Mouse (Mus musculus): Measurements from ENCODE around the gene Stk40. TPM values are rescaled to one million over a fixed set of nuclear protein-coding genes. Genes with fewer than 3 reads are reported as not detected.

Gene Stk40
- polyA plus RNA-seq, 1 experiment from 2014 or later, result 38.0 TPM

DNA sequence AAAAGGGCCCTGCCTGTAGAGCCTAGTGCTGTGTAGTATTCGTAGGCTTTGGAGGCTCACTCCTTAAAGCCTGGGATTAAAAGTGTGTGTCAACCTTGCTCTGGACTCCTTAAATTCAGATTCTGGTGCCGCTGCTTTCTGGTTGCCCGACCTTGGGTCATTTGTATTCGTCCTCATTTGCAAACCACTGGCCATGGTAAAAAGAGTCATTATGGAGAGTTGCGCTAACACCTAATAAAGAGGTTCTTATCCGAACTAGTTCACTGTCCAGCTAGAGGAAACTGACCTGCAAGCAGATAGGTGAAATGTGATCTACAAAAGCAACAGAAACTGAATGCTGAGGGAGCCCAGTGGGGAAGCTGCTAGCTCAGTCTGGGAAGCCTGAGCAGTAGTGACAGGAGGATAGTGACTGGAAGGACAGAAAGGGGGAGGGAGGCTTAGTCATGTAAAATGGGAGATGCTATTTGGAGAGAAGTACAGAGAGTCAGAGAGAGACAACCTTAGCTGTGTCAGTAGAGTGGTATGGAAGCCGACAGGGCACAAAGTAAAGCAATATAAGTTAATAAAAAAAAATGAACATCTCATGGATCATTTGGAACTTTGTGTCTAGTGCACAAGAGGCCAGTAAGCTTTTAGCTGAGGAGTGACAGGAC, 1.5 kb downstream of the Stk40 start:
- peak overlapping the region; percentile 78; the same call in 1 of the 2 replicates for H3K9ac ChIP-seq
- H3K4me2 ChIP-seq, result peak overlapping the region; percentile 97
- peaks cover 22% of the 10 kb centered on the region for H3K4me1 ChIP-seq (ENCODE audit: insufficient read depth)
- H3K27me3 ChIP-seq (ENCODE audit: insufficient read depth, low read length), result no peaks in the 10 kb centered on the region
- WGBS, result 50% methylated on average over 7 of the region's 7 CpGs
- H3K36me3 ChIP-seq (ENCODE audit: insufficient read depth), result 0 out of 2 replicates have a peak, but pooled peaks cover 7% of the 10 kb centered on the region
- H3K4me3 ChIP-seq (ENCODE audit: low read depth, low read length), result peak overlapping the region; percentile 95
- no peaks in the 10 kb centered on the region for H3K9me3 ChIP-seq (ENCODE audit: low read depth, low read length)
- no peak for TF ChIP-seq CTCF (IDR thresholded peaks at IDR 0.05; ENCODE audit: low read depth)
- no peak overlapping the region for H3K27ac ChIP-seq (ENCODE audit: low read depth)
- no peak for ATAC-seq (ENCODE audit: insufficient read depth)
- DNase-seq, result no peak

DNA sequence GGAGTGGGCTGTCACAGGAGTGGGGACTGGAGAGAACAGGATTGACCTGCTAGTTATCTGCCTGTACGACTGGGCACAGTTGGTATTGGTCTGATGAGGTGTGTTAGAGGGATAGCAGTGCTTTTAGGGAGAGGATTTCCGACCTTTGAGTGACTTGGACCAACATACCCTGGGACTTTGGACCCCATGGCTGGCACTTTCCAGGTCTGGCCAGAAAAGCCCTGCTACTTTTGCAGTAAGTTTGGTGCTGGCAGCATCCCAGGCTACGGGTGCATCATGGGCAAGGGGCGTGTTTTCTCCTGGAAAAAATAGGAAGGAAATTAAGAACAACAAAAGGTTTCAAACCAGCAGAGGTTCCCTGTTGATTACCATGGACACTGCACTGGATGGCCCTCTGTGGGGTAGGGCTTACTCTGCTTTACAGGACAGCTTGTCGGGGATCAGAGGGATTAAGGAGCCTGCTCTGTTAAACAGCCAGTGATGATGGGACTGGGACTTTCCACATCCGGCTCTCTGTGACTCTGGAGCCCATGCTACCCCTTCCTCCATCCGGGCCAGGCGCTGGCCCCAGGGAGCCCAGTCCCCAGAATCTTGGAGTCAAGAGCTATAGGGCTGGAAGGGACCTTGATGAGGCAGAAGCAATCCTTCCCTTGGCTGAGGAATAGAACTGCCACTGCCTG, 4.4 kb downstream of the Stk40 start:
- H3K27me3 ChIP-seq (ENCODE audit: insufficient read depth, low read length), result no peaks in the 10 kb centered on the region
- no peak overlapping the region for H3K9ac ChIP-seq
- 62% methylated on average over 8 of the region's 8 CpGs for WGBS
- TF ChIP-seq CTCF (IDR thresholded peaks at IDR 0.05; ENCODE audit: low read depth), result no peak
- H3K4me2 ChIP-seq, result no peak overlapping the region
- no peak for DNase-seq
- no peak overlapping the region for H3K4me3 ChIP-seq (ENCODE audit: low read depth, low read length)
- H3K9me3 ChIP-seq (ENCODE audit: low read depth, low read length), result no peaks in the 10 kb centered on the region
- H3K36me3 ChIP-seq (ENCODE audit: insufficient read depth), result no peaks in the 10 kb centered on the region
- peaks cover 27% of the 10 kb centered on the region for H3K4me1 ChIP-seq (ENCODE audit: insufficient read depth)
- no peak overlapping the region for H3K27ac ChIP-seq (ENCODE audit: low read depth)
- ATAC-seq (ENCODE audit: insufficient read depth), result no peak

DNA sequence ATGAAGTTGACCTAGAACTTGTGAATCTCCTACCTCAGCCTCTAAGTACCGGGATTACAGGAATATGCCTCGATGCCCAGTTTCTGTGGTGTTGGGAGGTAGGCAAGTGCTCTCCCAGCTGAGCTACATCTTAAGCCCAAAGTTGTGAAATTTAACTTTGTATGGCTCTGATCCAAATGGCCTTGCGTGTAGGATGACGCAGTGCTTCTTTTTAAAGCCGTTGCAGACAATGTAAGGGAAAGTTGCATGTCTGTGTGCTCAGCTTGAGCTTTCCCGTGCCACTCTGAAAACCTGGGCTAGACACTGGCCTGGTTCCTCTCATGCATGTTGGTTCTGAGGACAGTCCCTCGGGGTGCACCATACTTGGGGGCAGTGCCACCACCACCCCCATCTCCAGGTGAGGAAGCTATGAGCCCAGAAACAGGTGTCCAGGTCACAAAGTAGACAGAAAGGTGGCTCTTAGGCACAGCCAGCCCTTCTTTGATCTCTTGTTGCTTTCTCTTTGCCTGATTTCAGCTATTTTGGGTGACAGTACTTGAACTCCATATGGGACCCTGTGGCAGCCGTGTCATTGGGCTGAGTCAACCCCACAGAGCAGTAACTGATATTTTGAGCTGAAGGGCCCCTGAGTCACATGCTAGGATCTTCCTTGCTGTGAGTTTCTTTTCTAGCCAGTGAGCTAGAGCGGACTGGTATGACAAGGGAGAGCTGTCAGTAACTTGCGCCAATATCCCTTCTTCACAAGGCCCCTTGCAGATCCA, 6.0 kb downstream of the Stk40 start:
- peak overlapping the region; percentile 48 for H3K4me2 ChIP-seq
- DNase-seq, result peak; percentile 72
- no peak for TF ChIP-seq CTCF (IDR thresholded peaks at IDR 0.05; ENCODE audit: low read depth)
- WGBS, result 53% methylated on average over 10 of the region's 10 CpGs
- no peak overlapping the region for H3K4me3 ChIP-seq (ENCODE audit: low read depth, low read length)
- peaks cover 27% of the 10 kb centered on the region for H3K4me1 ChIP-seq (ENCODE audit: insufficient read depth)
- 0 out of 2 replicates have a peak overlapping the region, but pooled peaks have one; percentile 18 for H3K9ac ChIP-seq
- no peaks in the 10 kb centered on the region for H3K36me3 ChIP-seq (ENCODE audit: insufficient read depth)
- peak overlapping the region; percentile 95 for H3K27ac ChIP-seq (ENCODE audit: low read depth)
- no peak for ATAC-seq (ENCODE audit: insufficient read depth)
- no peaks in the 10 kb centered on the region for H3K9me3 ChIP-seq (ENCODE audit: low read depth, low read length)
- H3K27me3 ChIP-seq (ENCODE audit: insufficient read depth, low read length), result no peaks in the 10 kb centered on the region

DNA sequence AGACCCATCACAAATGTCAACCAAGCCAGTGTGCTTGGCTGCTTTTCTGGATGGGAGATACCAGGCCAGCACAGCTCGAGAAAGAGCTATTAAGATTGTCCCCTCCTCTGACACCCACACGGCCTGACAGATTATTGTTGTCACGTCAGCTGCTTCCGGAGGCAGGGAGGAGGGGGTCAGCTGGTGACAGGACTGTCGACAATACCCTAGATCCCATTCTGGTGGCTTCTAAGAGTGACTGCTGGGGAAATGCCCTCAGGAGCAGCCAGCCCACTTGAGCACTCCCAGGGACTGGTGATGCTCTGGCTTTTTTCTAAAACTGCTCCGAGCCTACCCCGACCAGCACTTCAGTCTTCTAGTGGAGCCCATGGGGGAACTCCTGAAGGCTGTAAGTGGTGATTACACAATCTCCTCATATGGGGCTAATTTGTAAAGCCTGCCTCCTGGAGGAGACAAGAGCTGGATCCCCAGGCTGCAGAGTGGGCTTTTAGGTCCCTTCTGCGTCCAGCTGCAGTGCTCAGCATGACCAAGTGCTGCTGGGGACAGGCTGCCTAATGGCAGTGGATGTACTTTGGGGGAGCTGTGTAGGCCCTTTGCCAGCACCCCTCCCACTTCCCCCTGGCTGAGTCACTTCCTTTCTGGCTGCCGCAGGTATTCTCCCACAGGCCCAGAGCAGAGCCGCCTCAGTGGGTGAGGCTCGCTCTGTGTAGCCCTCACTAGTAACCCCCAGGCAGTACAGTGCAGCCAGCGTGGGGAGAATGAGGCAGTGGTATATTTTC, 6.8 kb downstream of the Stk40 start:
- peak; percentile 81 for ATAC-seq (ENCODE audit: insufficient read depth)
- Histone ChIP-seq H3K36me3 (ENCODE audit: insufficient read depth) (no peaks in the 10 kb centered on the region), H3K9ac (peak overlapping the region; percentile 32), H3K27ac (ENCODE audit: low read depth) (peak overlapping the region; percentile 95), H3K4me1 (ENCODE audit: insufficient read depth) (peaks cover 27% of the 10 kb centered on the region), H3K4me3 (ENCODE audit: low read depth, low read length) (peak overlapping the region; percentile 12; the same call in 1 of the 2 replicates), H3K4me2 (peak overlapping the region; percentile 48), H3K27me3 (ENCODE audit: insufficient read depth, low read length) (no peaks in the 10 kb centered on the region), H3K9me3 (ENCODE audit: low read depth, low read length) (no peaks in the 10 kb centered on the region)
- TF ChIP-seq CTCF (IDR thresholded peaks at IDR 0.05; ENCODE audit: low read depth), result peak; percentile 55
- WGBS, result 5% methylated on average over 12 of the region's 12 CpGs
- DNase-seq, result peak; percentile 83

DNA sequence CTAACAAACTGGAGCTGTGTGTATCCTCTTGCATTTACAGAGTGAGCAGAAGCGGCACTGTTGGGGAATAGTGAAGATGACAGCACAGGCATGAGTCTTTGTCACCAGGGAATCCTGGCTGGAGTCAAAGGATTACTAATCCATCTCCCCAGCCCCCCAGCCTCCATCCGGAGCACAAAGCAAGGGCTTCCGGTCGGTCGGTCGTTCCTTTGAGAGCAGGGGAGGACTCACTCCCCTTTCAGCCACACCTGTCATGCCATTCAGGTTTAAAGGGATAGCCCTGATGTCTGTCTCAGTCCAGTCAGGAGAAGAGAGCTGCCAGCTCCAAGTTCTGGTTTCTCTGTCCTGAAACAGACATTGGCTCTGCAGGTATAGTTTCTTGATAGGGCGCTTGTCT, 7.4 kb downstream of the Stk40 start:
- ATAC-seq (ENCODE audit: insufficient read depth), result 0 out of 2 replicates have a peak, but pooled peaks have one; percentile 2
- peaks cover 27% of the 10 kb centered on the region for H3K4me1 ChIP-seq (ENCODE audit: insufficient read depth)
- WGBS, result 17% methylated on average over 7 of the region's 7 CpGs
- H3K36me3 ChIP-seq (ENCODE audit: insufficient read depth), result no peaks in the 10 kb centered on the region
- no peak for TF ChIP-seq CTCF (IDR thresholded peaks at IDR 0.05; ENCODE audit: low read depth)
- 0 out of 2 replicates have a peak overlapping the region, but pooled peaks have one; percentile 3 for H3K4me3 ChIP-seq (ENCODE audit: low read depth, low read length)
- H3K27me3 ChIP-seq (ENCODE audit: insufficient read depth, low read length), result no peaks in the 10 kb centered on the region
- H3K27ac ChIP-seq (ENCODE audit: low read depth), result peak overlapping the region; percentile 95
- peak overlapping the region; percentile 32 for H3K9ac ChIP-seq
- H3K4me2 ChIP-seq, result peak overlapping the region; percentile 48
- peak; percentile 52 for DNase-seq
- no peaks in the 10 kb centered on the region for H3K9me3 ChIP-seq (ENCODE audit: low read depth, low read length)

DNA sequence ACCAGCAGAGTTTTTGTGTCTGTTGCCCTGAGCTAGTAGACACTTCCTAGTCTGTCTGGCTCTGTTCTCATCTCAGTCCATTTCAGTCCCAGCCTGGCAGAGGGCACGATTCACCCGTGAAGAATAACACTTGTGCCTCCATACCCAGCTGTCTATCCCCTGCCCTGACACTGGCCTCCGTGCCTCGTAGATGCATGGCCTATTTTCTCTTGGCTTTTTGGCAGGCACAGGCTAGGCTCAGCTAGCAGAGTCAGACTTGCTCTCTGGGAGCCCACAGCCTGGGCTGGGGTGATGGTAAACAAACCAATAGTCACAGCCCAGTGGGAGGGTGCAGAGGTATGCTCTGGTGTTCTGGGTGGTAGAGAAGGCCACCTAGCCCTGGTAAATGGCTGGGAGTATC, 9.5 kb downstream of the Stk40 start:
- WGBS, result 74% methylated on average over 4 of the region's 4 CpGs
- ATAC-seq (ENCODE audit: insufficient read depth), result no peak

More for the DNA sequence above, 9.5 kb downstream of the Stk40 start:
- Histone ChIP-seq H3K27me3 (ENCODE audit: insufficient read depth, low read length) (no peaks in the 10 kb centered on the region), H3K4me2 (no peak overlapping the region), H3K4me3 (ENCODE audit: low read depth, low read length) (no peak overlapping the region), H3K4me1 (ENCODE audit: insufficient read depth) (peaks cover 27% of the 10 kb centered on the region), H3K27ac (ENCODE audit: low read depth) (no peak overlapping the region), H3K36me3 (ENCODE audit: insufficient read depth) (0 out of 2 replicates have a peak, but pooled peaks cover 3% of the 10 kb centered on the region), H3K9ac (no peak overlapping the region), H3K9me3 (ENCODE audit: low read depth, low read length) (no peaks in the 10 kb centered on the region)
- DNase-seq, result no peak
- no peak for TF ChIP-seq CTCF (IDR thresholded peaks at IDR 0.05; ENCODE audit: low read depth)

Data from lung, embryonic 14.5 days (tissue).